In genomic region chr10:97582543-97583231, GRCm38 (mm10) we compare ENCODE assay signal across 10 mouse cellular contexts. TPM values are rescaled to one million over a fixed set of nuclear protein-coding genes. Genes with fewer than 3 reads are reported as not detected.
DNase-seq lines count a peak whose midpoint lies in the region.
"Had no signal": no experiment of that assay in that cellular context is flagged by ENCODE, and none has a peak within 500 bp of the region (broad histone marks: within the 10 kb centered on the region; RNA-seq: fewer than 3 reads in every experiment).

No protein-coding gene starts in this region.

- peak; percentile 40 to 49 for DNase-seq in heart, postnatal 10 days
- DNase-seq in heart, postnatal 14 days = no peak
- DNase-seq in cerebellum, adult 11 months = peak; percentile 53
- peak; percentile 65 for DNase-seq in layer of hippocampus, adult 11-12 months (ENCODE audit: low spot score)
- DNase-seq in right cerebral cortex, postnatal 10 days (ENCODE audit: low spot score in 2 of 2) = peak; percentile 58 to 66
- no peak for DNase-seq in retina, postnatal 1 day
- DNase-seq in urinary bladder, postnatal 4 days (ENCODE audit: low spot score in 2 of 2) = no peak
- no peak for DNase-seq in kidney, postnatal 14 days

- intact Hi-C loops in heart, postnatal 10 days (cut with DNase I) = no loop called here
- intact Hi-C loops in heart, postnatal 14 days (cut with DNase I) = no loop called here

RNA-seq across cellular contexts. Expression of gene Lum, which starts 17.8 kb away (rescaled TPM):
- total RNA-seq in heart, postnatal 10 days (2021) = 100 to 1,000 TPM; 137 to 148 TPM
- 10 to 100 TPM; 87.3 to 94.1 TPM for total RNA-seq in heart, postnatal 14 days (2021)
- total RNA-seq: neutrophil, adult 5-6 weeks had no signal

RNA-seq across cellular contexts. Expression of gene Kera, which starts 24.0 kb away (rescaled TPM):
- total RNA-seq in heart, postnatal 10 days (2021) = not detected
- not detected for total RNA-seq in heart, postnatal 14 days (2021)
- total RNA-seq: heart, adult 8-10 months; neutrophil, adult 5-6 weeks had no signal

Comparison
In these comparisons a context has a peak if more than half of its experiments do, and no peak if none do; other contexts are left out.
1. DNase-seq: peak in heart, postnatal 10 days (2 of 2), cerebellum, adult 11 months (single experiment), layer of hippocampus, adult 11-12 months (single experiment) and right cerebral cortex, postnatal 10 days (2 of 2); none in heart, postnatal 14 days (0 of 2), retina, postnatal 1 day (single experiment), urinary bladder, postnatal 4 days (0 of 2) and kidney, postnatal 14 days (single experiment).